Mouse (Mus musculus) embryonic fibroblast, embryonic 13.5 days (primary cell): Measurements from ENCODE around the gene Scgb2b19. TPM values are rescaled to one million over a fixed set of nuclear protein-coding genes. Genes with fewer than 3 reads are reported as not detected.
"Not testable (repeated sequence)": the region's sequence is repeated elsewhere in the genome, so short reads cannot be mapped to it uniquely, and the experiment has no call there.

ENCODE experiments used
- H3K27ac ChIP-seq: 2 replicates; pipeline ENCODE4 v1.5.1; 2012; ENCODE audit warnings: low read length, control low read depth, inconsistent platforms; ENCODE audit not compliant: insufficient read depth
- H3K4me1 ChIP-seq: 2 replicates; pipeline ENCODE4 v1.6.1; 2011; ENCODE audit warnings: low read length; ENCODE audit not compliant: control insufficient read depth, insufficient read depth
- H3K4me3 ChIP-seq: 2 replicates; pipeline ENCODE4 v1.5.1; 2011; ENCODE audit warnings: mild to moderate bottlenecking, control low read depth, low read length; ENCODE audit not compliant: insufficient read depth
- polyA plus RNA-seq: library from polyadenylated mRNA; stranded (reverse); fragments of >200 nt; gene quantifications from 2 replicates; pipeline ENCODE4 v1.2.4, GENCODE M21; 2011; ENCODE audit warnings: low read depth; ENCODE audit not compliant: missing spikeins, insufficient read length

Scgb2b19 gene
- polyA plus RNA-seq, result not detected in 2 replicates

DNA sequence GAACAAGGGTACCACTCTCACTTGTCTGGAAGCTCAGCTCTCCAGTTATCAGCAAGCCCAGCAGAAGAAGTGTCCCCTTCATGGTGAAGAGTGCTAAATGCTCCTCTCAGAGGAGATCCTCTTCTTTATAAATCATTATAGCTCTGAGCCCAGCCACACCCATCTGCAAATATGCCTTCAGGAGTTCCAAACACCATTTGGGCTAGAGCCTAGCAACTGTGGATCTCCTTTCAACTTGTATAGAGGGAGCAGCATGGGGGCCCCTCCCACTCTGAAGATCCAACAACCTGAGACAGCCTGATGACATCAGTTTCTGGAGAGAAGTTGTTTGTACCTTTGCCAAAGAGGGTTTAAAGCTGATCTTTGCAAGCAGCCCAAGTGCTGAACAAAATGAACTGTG lies at the start of gene Scgb2b19:
Gene Scgb2b19, minus strand, starts transcription at position 101 of the 400 bp plus-strand sequence.
- H3K4me1 ChIP-seq, H3K4me3 ChIP-seq, H3K27ac ChIP-seq: not testable (repeated sequence)

DNA sequence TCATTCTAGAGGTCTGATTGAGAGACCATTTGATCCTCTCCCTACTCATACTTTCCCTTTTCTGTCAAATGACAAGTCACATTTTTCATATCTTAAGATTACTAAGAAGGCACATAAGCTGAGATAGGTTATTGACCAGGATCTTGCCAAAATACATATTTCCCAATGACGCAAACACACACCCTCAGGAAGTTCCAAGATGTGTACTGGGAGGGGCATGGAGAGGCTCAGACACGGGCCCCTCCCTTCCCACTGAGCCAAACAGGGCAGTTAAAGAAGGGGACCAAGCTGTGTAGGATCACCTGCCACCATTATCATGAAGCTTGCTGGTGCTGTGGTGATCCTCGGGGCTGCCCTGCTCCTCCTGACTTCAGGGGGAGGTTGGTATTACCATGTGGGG lies 6.9 kb upstream of the Scgb2b19 start, which contains the start of gene Scgb1b19:
Gene Scgb1b19, plus strand, starts transcription at position 301 of the 400 bp plus-strand sequence.
- not testable (repeated sequence) for H3K27ac ChIP-seq, H3K4me3 ChIP-seq, H3K4me1 ChIP-seq

Other genes with a start within 250 kb of the Scgb2b19 start
- not detected in 2 replicates for gene Scgb2b17, start 223.8 kb downstream of the Scgb2b19 start, polyA plus RNA-seq
- not detected in 2 replicates for gene Scgb1b17, start 216.9 kb downstream of the Scgb2b19 start, polyA plus RNA-seq
- gene Scgb2b18, start 106.5 kb downstream of the Scgb2b19 start, polyA plus RNA-seq, result not detected in 2 replicates
- gene Scgb1b18, start 94.8 kb downstream of the Scgb2b19 start, polyA plus RNA-seq, result not detected in 2 replicates
- not detected in 2 replicates for gene Scgb1b19, start 7.0 kb upstream of the Scgb2b19 start, polyA plus RNA-seq
- not detected in 2 replicates for gene Scgb2b20, start 86.0 kb upstream of the Scgb2b19 start, polyA plus RNA-seq
- gene Scgb1b20, start 92.9 kb upstream of the Scgb2b19 start, polyA plus RNA-seq, result not detected in 2 replicates
- not detected in 2 replicates for gene Scgb2b21, start 240.1 kb upstream of the Scgb2b19 start, polyA plus RNA-seq